Mouse (Mus musculus): ENCODE results near the gene Fer1l4. TPM values are rescaled to one million over a fixed set of nuclear protein-coding genes. Genes with fewer than 3 reads are reported as not detected.
A peak's percentile ranks its signal among the peaks of the same experiment; 100 is the strongest.

The Fer1l4 gene
- polyA plus RNA-seq, 1 experiment from 2014 or later, result not detected

- 85% methylated on average over 10 of the region's 10 CpGs for WGBS
Observed at GRCm38 (mm10) chr2:156067916-156068315, 15.2 kb upstream of the Fer1l4 start.

GRCm38 (mm10) chr2:156066126-156066525 lies 13.4 kb upstream of the Fer1l4 start:
- 26% methylated on average over 10 of the region's 10 CpGs for WGBS
- Histone ChIP-seq H3K9ac (peak overlapping the region; percentile 80; the same call in 1 of the 2 replicates), H3K27ac (0 out of 2 replicates have a peak overlapping the region, but pooled peaks have one; percentile 84)

More at GRCm38 (mm10) chr2:156067916-156068315, 15.2 kb upstream of the Fer1l4 start:
- Histone ChIP-seq H3K9ac (no peak overlapping the region), H3K4me3 (no peak overlapping the region), H3K27ac (no peak overlapping the region), H3K36me3 (peaks cover 33% of the 10 kb centered on the region), H3K4me1 (peaks cover 6% of the 10 kb centered on the region), H3K27me3 (no peaks in the 10 kb centered on the region), H3K9me3 (no peaks in the 10 kb centered on the region), H3K4me2 (no peak overlapping the region)
- ATAC-seq (ENCODE audit: borderline replicate concordance, extremely low read depth, low FRiP score, low TSS enrichment), result no peak

GRCm38 (mm10) chr2:156065099-156066041 lies 12.6 kb upstream of the Fer1l4 start, which contains the start of gene Spag4:
TSS of gene Spag4 (plus strand) at chr2:156065175.
- Histone ChIP-seq H3K9ac (peak within 1 kb of the TSS; percentile 80), H3K4me2 (peak within 1 kb of the TSS; percentile 94), H3K9me3 (no peaks in the 10 kb centered on the region), H3K36me3 (peaks cover 11% of the 10 kb centered on the region), H3K27ac (peak within 1 kb of the TSS; percentile 84), H3K4me1 (peaks cover 6% of the 10 kb centered on the region), H3K4me3 (peak within 1 kb of the TSS; percentile 68), H3K27me3 (no peaks in the 10 kb centered on the region)
- peak; percentile 78 for ATAC-seq (ENCODE audit: borderline replicate concordance, extremely low read depth, low FRiP score, low TSS enrichment)
- under 1% methylated on average over 76 of the region's 81 CpGs for WGBS

More at GRCm38 (mm10) chr2:156066126-156066525, 13.4 kb upstream of the Fer1l4 start:
- Histone ChIP-seq H3K36me3 (peaks cover 18% of the 10 kb centered on the region), H3K4me3 (peak overlapping the region; percentile 68), H3K4me1 (peaks cover 6% of the 10 kb centered on the region), H3K4me2 (peak overlapping the region; percentile 94), H3K27me3 (no peaks in the 10 kb centered on the region), H3K9me3 (no peaks in the 10 kb centered on the region)
- ATAC-seq (ENCODE audit: borderline replicate concordance, extremely low read depth, low FRiP score, low TSS enrichment), result no peak; the same call in 1 of the 2 replicates

GRCm38 (mm10) chr2:156047929-156048328 lies 4.8 kb downstream of the Fer1l4 start:
- 9% methylated on average over 19 of the region's 19 CpGs for WGBS
- H3K4me3 ChIP-seq, result no peak overlapping the region
- H3K9me3 ChIP-seq, result no peaks in the 10 kb centered on the region
- H3K9ac ChIP-seq, result no peak overlapping the region
- no peaks in the 10 kb centered on the region for H3K36me3 ChIP-seq
- H3K27ac ChIP-seq, result no peak overlapping the region
- peaks cover 11% of the 10 kb centered on the region for H3K27me3 ChIP-seq
- H3K4me1 ChIP-seq, result no peaks in the 10 kb centered on the region
- peak overlapping the region; percentile 37; the same call in 1 of the 2 replicates for H3K4me2 ChIP-seq
- ATAC-seq (ENCODE audit: borderline replicate concordance, extremely low read depth, low FRiP score, low TSS enrichment), result no peak

GRCm38 (mm10) chr2:156042903-156043302 lies 9.8 kb downstream of the Fer1l4 start:
- H3K9ac ChIP-seq, result no peak overlapping the region
- H3K36me3 ChIP-seq, result no peaks in the 10 kb centered on the region
- no peaks in the 10 kb centered on the region for H3K9me3 ChIP-seq
- H3K4me1 ChIP-seq, result no peaks in the 10 kb centered on the region
- WGBS, result 75% methylated on average over 8 of the region's 8 CpGs
- ATAC-seq (ENCODE audit: borderline replicate concordance, extremely low read depth, low FRiP score, low TSS enrichment), result no peak
- H3K4me2 ChIP-seq, result no peak overlapping the region
- H3K4me3 ChIP-seq, result no peak overlapping the region
- H3K27me3 ChIP-seq, result peaks cover 7% of the 10 kb centered on the region
- H3K27ac ChIP-seq, result no peak overlapping the region

- 76% methylated on average over 3 of the region's 3 CpGs for WGBS
- Histone ChIP-seq H3K4me2 (no peak overlapping the region), H3K9ac (no peak overlapping the region), H3K4me1 (no peaks in the 10 kb centered on the region), H3K4me3 (no peak overlapping the region), H3K36me3 (no peaks in the 10 kb centered on the region), H3K9me3 (no peaks in the 10 kb centered on the region), H3K27ac (no peak overlapping the region), H3K27me3 (no peaks in the 10 kb centered on the region)
- ATAC-seq (ENCODE audit: borderline replicate concordance, extremely low read depth, low FRiP score, low TSS enrichment), result no peak
Observed at GRCm38 (mm10) chr2:156039390-156039789, 13.4 kb downstream of the Fer1l4 start.

GRCm38 (mm10) chr2:156025482-156025881 lies 27.3 kb downstream of the Fer1l4 start:
- Histone ChIP-seq H3K27me3 (no peaks in the 10 kb centered on the region), H3K4me2 (no peak overlapping the region), H3K27ac (no peak overlapping the region), H3K9me3 (no peaks in the 10 kb centered on the region), H3K36me3 (no peaks in the 10 kb centered on the region), H3K4me3 (no peak overlapping the region), H3K4me1 (no peaks in the 10 kb centered on the region), H3K9ac (no peak overlapping the region)
- ATAC-seq (ENCODE audit: borderline replicate concordance, extremely low read depth, low FRiP score, low TSS enrichment), result no peak

- H3K4me3 ChIP-seq, result no peak overlapping the region
- no peak overlapping the region for H3K27ac ChIP-seq
- H3K9me3 ChIP-seq, result no peaks in the 10 kb centered on the region
- ATAC-seq (ENCODE audit: borderline replicate concordance, extremely low read depth, low FRiP score, low TSS enrichment), result no peak
- H3K4me2 ChIP-seq, result no peak overlapping the region
- H3K9ac ChIP-seq, result no peak overlapping the region
- 85% methylated on average over 2 of the region's 2 CpGs for WGBS
- H3K27me3 ChIP-seq, result no peaks in the 10 kb centered on the region
- no peaks in the 10 kb centered on the region for H3K4me1 ChIP-seq
- peaks cover 24% of the 10 kb centered on the region for H3K36me3 ChIP-seq
Observed at GRCm38 (mm10) chr2:156021765-156022164, 31.0 kb downstream of the Fer1l4 start.

- no peak overlapping the region for H3K9ac ChIP-seq
- no peaks in the 10 kb centered on the region for H3K4me1 ChIP-seq
- ATAC-seq (ENCODE audit: borderline replicate concordance, extremely low read depth, low FRiP score, low TSS enrichment), result no peak
- no peaks in the 10 kb centered on the region for H3K9me3 ChIP-seq
- WGBS, result 81% methylated on average over 8 of the region's 8 CpGs
- no peaks in the 10 kb centered on the region for H3K27me3 ChIP-seq
- peaks cover 29% of the 10 kb centered on the region for H3K36me3 ChIP-seq
- H3K4me3 ChIP-seq, result no peak overlapping the region
- no peak overlapping the region for H3K4me2 ChIP-seq
- no peak overlapping the region for H3K27ac ChIP-seq
Observed at GRCm38 (mm10) chr2:156021219-156021618, 31.5 kb downstream of the Fer1l4 start.

GRCm38 (mm10) chr2:156018106-156018505 lies 34.6 kb downstream of the Fer1l4 start:
- Histone ChIP-seq H3K27me3 (no peaks in the 10 kb centered on the region), H3K36me3 (peaks cover 59% of the 10 kb centered on the region), H3K4me3 (no peak overlapping the region), H3K4me2 (no peak overlapping the region), H3K9me3 (no peaks in the 10 kb centered on the region), H3K27ac (no peak overlapping the region), H3K9ac (no peak overlapping the region), H3K4me1 (no peaks in the 10 kb centered on the region)
- 86% methylated on average over 3 of the region's 3 CpGs for WGBS
- no peak for ATAC-seq (ENCODE audit: borderline replicate concordance, extremely low read depth, low FRiP score, low TSS enrichment)

GRCm38 (mm10) chr2:156007888-156008532 lies 44.7 kb downstream of the Fer1l4 start, which contains the start of the genes 6430550D23Rik and Ergic3:
TSS of gene 6430550D23Rik (minus strand) at chr2:156007977.
TSS of gene Ergic3 (plus strand) at chr2:156008045.
- H3K27me3 ChIP-seq, result no peaks in the 10 kb centered on the region
- H3K27ac ChIP-seq, result peak within 1 kb of the TSS; percentile 77
- ATAC-seq (ENCODE audit: borderline replicate concordance, extremely low read depth, low FRiP score, low TSS enrichment), result peak; percentile 99
- H3K4me2 ChIP-seq, result peak within 1 kb of the TSS; percentile 85
- WGBS, result under 1% methylated on average over 45 of the region's 45 CpGs
- peaks cover 11% of the 10 kb centered on the region for H3K4me1 ChIP-seq
- H3K36me3 ChIP-seq, result peaks cover 35% of the 10 kb centered on the region
- H3K9ac ChIP-seq, result peak within 1 kb of the TSS; percentile 92
- H3K9me3 ChIP-seq, result no peaks in the 10 kb centered on the region
- H3K4me3 ChIP-seq, result peak within 1 kb of the TSS; percentile 98
